Mouse (Mus musculus) kidney, postnatal 36 days (tissue): Measurements from ENCODE around the gene Cpne9.
A peak's percentile ranks its signal among the peaks of the same experiment; 100 is the strongest.

ENCODE experiments used
- DNase-seq, 2 experiments: peaks; one replicate each; pipeline ENCODE4 v3.0.0; 2021 to 2022; ENCODE audit warnings: mixed read lengths in 2 of 2

Gene Cpne9

GRCm38 (mm10) chr6:113292938-113293337 lies 10.8 kb downstream of the Cpne9 start:
- DNase-seq: no peak

- DNase-seq: no peak
These were observed 13.9 kb downstream of the Cpne9 start for GRCm38 (mm10) chr6:113296046-113296445.

GRCm38 (mm10) chr6:113296639-113297038 lies 14.5 kb downstream of the Cpne9 start:
- DNase-seq: no peak

- no peak for DNase-seq
These were observed 19.2 kb downstream of the Cpne9 start for GRCm38 (mm10) chr6:113301350-113301749.

GRCm38 (mm10) chr6:113302258-113302657 lies 20.2 kb downstream of the Cpne9 start:
- peak; percentile 35 to 40 for DNase-seq

- peak; percentile 100 for DNase-seq
These were observed 24.3 kb downstream of the Cpne9 start for GRCm38 (mm10) chr6:113306322-113306985.

GRCm38 (mm10) chr6:113306986-113307349 lies 24.9 kb downstream of the Cpne9 start, which contains the start of gene Brpf1:
TSS of gene Brpf1 (plus strand) at chr6:113307137.
- DNase-seq: no peak

- peak; percentile 26 to 52 for DNase-seq
These were observed 25.5 kb downstream of the Cpne9 start for GRCm38 (mm10) chr6:113307481-113308121.

- peak; percentile 57 to 64 for DNase-seq
These were observed 26.0 kb downstream of the Cpne9 start for GRCm38 (mm10) chr6:113308141-113308540.

- no peak for DNase-seq
These were observed 33.9 kb downstream of the Cpne9 start for GRCm38 (mm10) chr6:113315972-113316371.

GRCm38 (mm10) chr6:113326533-113327315 lies 44.6 kb downstream of the Cpne9 start, which contains the start of gene Ogg1:
TSS of gene Ogg1 (plus strand) at chr6:113326972.
- peak; percentile 98 to 100 for DNase-seq

GRCm38 (mm10) chr6:113329396-113329795 lies 47.3 kb downstream of the Cpne9 start:
- no peak for DNase-seq

GRCm38 (mm10) chr6:113330547-113330946 lies 48.4 kb downstream of the Cpne9 start:
- DNase-seq: no peak

- DNase-seq: no peak
These were observed 49.6 kb downstream of the Cpne9 start for GRCm38 (mm10) chr6:113331721-113332120.

- peak in 1 of 2 experiments; percentile 20 for DNase-seq
These were observed 50.6 kb downstream of the Cpne9 start for GRCm38 (mm10) chr6:113332734-113333133.

GRCm38 (mm10) chr6:113333137-113333950 lies 51.2 kb downstream of the Cpne9 start:
- DNase-seq: peak; percentile 89 to 90

- no peak for DNase-seq
These were observed 52.1 kb downstream of the Cpne9 start for GRCm38 (mm10) chr6:113334216-113334615.

- peak in 1 of 2 experiments; percentile 71 for DNase-seq
These were observed 54.9 kb downstream of the Cpne9 start for GRCm38 (mm10) chr6:113336852-113337620.

GRCm38 (mm10) chr6:113341574-113341973 lies 59.5 kb downstream of the Cpne9 start:
- DNase-seq: peak in 1 of 2 experiments; percentile 21

- DNase-seq: peak in 1 of 2 experiments; percentile 31
These were observed 60.2 kb downstream of the Cpne9 start for GRCm38 (mm10) chr6:113342297-113342696.
